Mouse (Mus musculus) A20 (cell line): ENCODE data around the gene Akr1cl.

ENCODE experiments used
- DNase-seq: peaks from one replicate; pipeline ENCODE4 v3.0.0-alpha.2; 2011; ENCODE audit warnings: low read depth, low spot score

The Akr1cl gene

DNA sequence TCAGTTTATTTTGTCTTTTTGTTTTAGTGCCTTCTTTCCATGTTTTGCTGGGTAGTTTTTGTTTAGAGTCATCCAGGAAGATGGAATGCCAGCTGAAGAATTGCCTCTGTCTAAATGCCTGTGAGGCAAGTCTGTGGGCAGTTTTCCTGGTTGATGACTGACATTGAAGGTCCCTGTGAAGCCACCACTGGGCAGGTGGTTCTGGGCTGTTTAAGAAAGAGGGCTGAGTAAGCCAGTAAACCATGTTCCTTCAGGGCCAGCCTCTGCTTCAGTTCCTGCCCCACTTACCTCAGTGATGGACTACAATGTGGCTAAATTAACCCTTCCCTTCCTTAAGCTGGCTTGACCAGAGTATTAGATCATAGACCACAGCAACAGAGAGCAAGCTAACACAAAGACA, 44.4 kb downstream of the Akr1cl start:
- no peak for DNase-seq

DNA sequence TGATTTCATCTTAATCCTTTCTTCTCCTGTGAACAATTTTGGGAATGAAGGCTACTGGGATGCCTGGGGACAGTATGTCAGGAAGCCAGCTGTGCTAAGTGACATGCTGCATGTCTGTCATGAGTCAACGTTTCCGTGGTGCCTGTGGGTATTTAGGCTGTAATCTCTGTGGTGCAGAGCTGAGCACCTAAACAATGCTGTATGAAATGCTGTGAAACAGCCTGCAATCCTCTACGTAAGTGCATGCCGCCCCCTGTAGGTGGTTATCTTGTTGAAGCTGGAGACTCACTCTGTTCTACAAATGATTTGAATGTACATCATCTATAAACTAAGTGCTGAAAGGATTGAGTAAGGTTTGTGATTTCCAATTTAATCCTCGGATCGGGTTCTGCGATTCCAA, 46.4 kb downstream of the Akr1cl start:
- DNase-seq, result peak; percentile 78

DNA sequence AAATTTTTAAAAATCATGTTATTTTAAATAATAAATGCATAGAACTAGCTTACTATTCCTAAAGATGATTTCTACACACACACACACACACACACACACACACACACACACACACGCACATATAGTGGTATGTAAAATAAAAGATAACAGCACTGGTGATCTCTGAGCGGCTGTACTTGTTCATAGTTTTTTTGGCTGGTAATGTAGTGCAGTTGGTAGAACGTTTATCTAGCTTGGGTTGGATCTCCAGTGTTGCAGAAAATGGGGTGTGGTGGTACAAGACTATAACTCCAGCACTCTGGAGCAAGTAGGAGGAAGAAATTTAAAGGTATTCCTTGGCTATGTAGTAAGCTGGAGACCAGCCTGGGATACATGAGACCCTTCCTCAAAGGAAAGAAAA, 49.3 kb downstream of the Akr1cl start:
- DNase-seq, result no peak

DNA sequence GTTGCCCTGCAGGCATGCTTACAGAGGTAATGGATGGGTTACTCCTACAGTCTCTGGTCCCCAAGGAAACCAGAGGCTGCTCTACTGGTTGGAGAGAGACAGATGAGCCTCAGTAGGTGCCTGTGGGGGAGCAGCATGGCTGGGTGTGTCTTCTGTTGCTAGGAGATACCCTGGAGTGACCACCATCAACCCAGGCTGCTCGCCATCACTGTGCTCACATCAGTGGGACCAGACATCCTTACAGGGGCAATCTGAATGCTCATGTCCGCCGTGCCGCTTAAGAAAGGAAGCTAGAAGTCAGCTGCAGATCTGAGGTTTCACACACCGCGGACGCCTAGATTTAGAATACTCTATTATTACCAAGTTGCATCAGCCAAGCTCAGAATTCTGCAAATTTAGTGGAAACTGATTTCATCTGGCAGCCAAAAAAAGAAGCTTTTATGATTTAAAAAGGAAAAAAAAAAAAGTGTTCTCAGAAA, 54.2 kb downstream of the Akr1cl start:
- peak; percentile 75 for DNase-seq

DNA sequence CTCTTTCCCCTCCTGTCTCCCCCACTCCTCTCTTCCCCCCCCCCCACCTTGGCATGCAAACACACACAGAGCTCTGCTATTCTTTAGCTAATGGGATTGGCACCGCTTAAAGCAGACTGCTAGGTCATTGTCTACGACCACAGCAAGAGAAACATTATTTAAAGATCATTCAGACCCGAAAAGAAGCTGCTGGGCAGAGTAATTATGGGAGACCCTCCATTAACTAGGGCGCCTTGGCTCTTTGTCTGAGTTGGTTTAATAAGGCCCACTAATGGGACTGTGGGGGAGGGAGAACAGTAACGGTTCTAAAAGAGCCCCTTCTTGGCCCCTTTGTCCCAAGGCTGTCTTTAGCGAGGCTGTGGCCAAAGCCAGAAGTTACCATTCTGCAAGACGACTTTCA, 57.2 kb downstream of the Akr1cl start:
- DNase-seq, result no peak

DNA sequence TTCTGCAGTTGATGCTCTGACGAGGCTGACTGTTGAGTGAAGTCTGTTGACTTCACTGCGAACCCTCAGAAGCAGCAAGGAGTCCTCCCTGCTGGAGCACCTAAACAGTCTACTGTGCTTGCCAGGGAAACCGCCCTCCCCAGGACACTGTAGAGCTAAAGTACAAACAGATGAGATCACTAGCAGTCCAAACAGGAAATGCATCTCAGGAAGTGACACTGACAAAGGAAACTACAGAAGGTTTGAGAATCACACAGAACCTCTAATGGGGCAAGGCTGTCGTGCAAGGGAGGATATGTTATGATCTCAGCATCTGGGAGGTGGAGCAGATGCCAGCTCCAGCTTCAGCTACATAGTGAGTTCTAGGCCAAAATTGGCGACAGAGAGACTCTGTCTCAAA, 61.9 kb downstream of the Akr1cl start:
- DNase-seq, result peak; percentile 17
